Mouse (Mus musculus) heart, postnatal 0 days (tissue): Measurements from ENCODE around the gene Tenm3.

Experiments used
- CTCF ChIP-seq: IDR thresholded peaks from 2 replicates; pipeline ENCODE4 v1.5.1; 2016; ENCODE audit warnings: antibody characterized with exemption, control low read depth, low read depth
- EP300 ChIP-seq: IDR thresholded peaks from 2 replicates; pipeline ENCODE4 v1.6.1; 2016; ENCODE audit warnings: antibody characterized with exemption, low read depth

- TF ChIP-seq CTCF (peak; percentile 22; the same call in 1 of the 2 replicates), EP300 (no peak)
Observed at GRCm38 (mm10) chr8:48560227-48560626, 283.5 kb downstream of the Tenm3 start.
